Comparison of ENCODE assay signal across 10 mouse cellular contexts in the genomic region with DNA sequence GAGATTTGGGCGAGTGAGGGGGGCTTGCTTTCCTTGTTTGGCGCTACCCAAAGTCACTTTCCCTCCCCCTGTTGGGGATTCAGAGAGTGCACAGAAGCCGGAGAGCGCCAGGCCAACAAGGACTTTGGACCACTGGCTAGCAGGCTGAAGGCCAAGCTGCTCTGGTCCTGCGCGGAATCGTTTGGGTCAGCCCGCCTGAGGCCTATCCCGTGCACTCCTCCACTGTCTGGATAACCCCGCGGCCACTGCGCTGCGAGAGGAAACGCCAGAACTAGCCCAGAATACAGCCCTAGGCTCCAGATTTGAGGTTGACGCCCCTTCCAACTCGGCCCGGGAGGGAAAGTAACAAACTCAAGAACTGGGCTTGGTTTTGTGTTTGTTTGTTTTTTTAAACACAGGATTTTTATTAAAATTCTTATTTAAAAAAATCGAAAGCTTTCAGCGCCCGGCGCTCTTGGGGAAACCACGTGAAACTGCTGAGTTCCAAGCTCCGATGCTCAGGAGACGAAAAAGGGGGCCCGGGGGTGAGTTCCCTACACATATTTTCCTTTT. TPM values are rescaled to one million over a fixed set of nuclear protein-coding genes. Genes with fewer than 3 reads are reported as not detected.
DNase-seq lines count a peak whose midpoint lies in the region; ATAC-seq and TF ChIP-seq lines count a peak whose summit lies in the region.
"Had no signal": no experiment of that assay in that cellular context is flagged by ENCODE, and none has a peak within 500 bp of the region (broad histone marks: within the 10 kb centered on the region; RNA-seq: fewer than 3 reads in every experiment).

No protein-coding gene starts in this region.

- H3K4me1 ChIP-seq in neural tube, embryonic 11.5 days (ENCODE audit: control insufficient read depth, insufficient read depth, low read length): peaks cover 6% of the 10 kb centered on the region
- H3K4me1 ChIP-seq in liver, embryonic 13.5 days (replicated peaks): peaks cover 19% of the 10 kb centered on the region
- H3K4me1 ChIP-seq in lung, postnatal 0 days (ENCODE audit: insufficient read depth, low read depth, low read length): peaks cover 17% of the 10 kb centered on the region

- 2% methylated on average over 25 of the region's 25 CpGs for WGBS in neural tube, embryonic 11.5 days
- WGBS in liver, embryonic 13.5 days (ENCODE audit: insufficient replicate concordance): 4% methylated on average over 25 of the region's 25 CpGs
- 17% methylated on average over 25 of the region's 25 CpGs for WGBS in lung, postnatal 0 days

- peaks cover 91% of the 10 kb centered on the region for H3K27me3 ChIP-seq in neural tube, embryonic 11.5 days (ENCODE audit: control insufficient read depth, insufficient read depth, low read length)
- H3K27me3 ChIP-seq in liver, embryonic 13.5 days: peaks cover 97% of the 10 kb centered on the region
- H3K27me3 ChIP-seq in lung, postnatal 0 days (replicated peaks; ENCODE audit: insufficient read depth, low read length): peaks cover 87% of the 10 kb centered on the region

- H3K9ac ChIP-seq in neural tube, embryonic 11.5 days (ENCODE audit: low read length): no peak overlapping the region
- no peak overlapping the region for H3K9ac ChIP-seq in liver, embryonic 13.5 days
- no peak overlapping the region for H3K9ac ChIP-seq in lung, postnatal 0 days (replicated peaks; ENCODE audit: low read depth)
- H3K9ac ChIP-seq: heart, embryonic 15.5 days had no signal

- no peaks in the 10 kb centered on the region for H3K36me3 ChIP-seq in neural tube, embryonic 11.5 days (ENCODE audit: control insufficient read depth, insufficient read depth, low read length)
- H3K36me3 ChIP-seq in liver, embryonic 13.5 days: no peaks in the 10 kb centered on the region
- no peaks in the 10 kb centered on the region for H3K36me3 ChIP-seq in lung, postnatal 0 days (ENCODE audit: insufficient read depth, low read length)
- H3K36me3 ChIP-seq: heart, embryonic 15.5 days had no signal

- DNase-seq in cerebellum, postnatal 10 days: peak; percentile 30 to 34
- DNase-seq in cerebellum, adult 11-12 months: no peak
- DNase-seq in neural tube, embryonic 11.5 days (ENCODE audit: low spot score): peak; percentile 56
- no peak for DNase-seq in neural tube, embryonic 10.5 days (ENCODE audit: extremely low spot score, low spot score)
- DNase-seq in liver, embryonic 13.5 days: no peak
- peak; percentile 54 for DNase-seq in yolk sac, embryonic 10.5 days (ENCODE audit: low spot score)
- DNase-seq in lung, postnatal 0 days (ENCODE audit: low spot score): no peak

- no peak overlapping the region for H3K4me2 ChIP-seq in neural tube, embryonic 11.5 days (ENCODE audit: low read depth)
- H3K4me2 ChIP-seq in liver, embryonic 13.5 days: 0 out of 2 replicates have a peak overlapping the region, but pooled peaks have one; percentile 4
- H3K4me2 ChIP-seq in lung, postnatal 0 days (replicated peaks; ENCODE audit: low read depth, low read length): no peak overlapping the region
- H3K4me2 ChIP-seq: heart, embryonic 15.5 days had no signal

- no peak for TF ChIP-seq CTCF in lung, postnatal 0 days (IDR thresholded peaks at IDR 0.05)

- H3K9me3 ChIP-seq in neural tube, embryonic 11.5 days (ENCODE audit: control insufficient read depth, low read length): no peaks in the 10 kb centered on the region
- H3K9me3 ChIP-seq in liver, embryonic 13.5 days (replicated peaks): no peaks in the 10 kb centered on the region
- H3K9me3 ChIP-seq in lung, postnatal 0 days (ENCODE audit: low read length): no peaks in the 10 kb centered on the region
- H3K9me3 ChIP-seq: heart, embryonic 15.5 days had no signal

- TF ChIP-seq EP300 in lung, postnatal 0 days (IDR thresholded peaks at IDR 0.05): no peak

- H3K4me3 ChIP-seq in neural tube, embryonic 11.5 days (ENCODE audit: low read depth, low read length): no peak overlapping the region
- no peak overlapping the region for H3K4me3 ChIP-seq in liver, embryonic 13.5 days (replicated peaks)
- H3K4me3 ChIP-seq in lung, postnatal 0 days (ENCODE audit: low read depth, low read length): no peak overlapping the region
- H3K4me3 ChIP-seq: erythroblast, embryonic 14.5 days; heart, embryonic 15.5 days had no signal

- no peak for ATAC-seq in neural tube, embryonic 11.5 days (ENCODE audit: insufficient read depth, low FRiP score, low TSS enrichment)
- ATAC-seq in liver, embryonic 13.5 days (ENCODE audit: low read depth): 0 out of 2 replicates have a peak, but pooled peaks have one; percentile 29
- no peak for ATAC-seq in lung, postnatal 0 days
- no peak for ATAC-seq in erythroid progenitor cell, adult 5-6 weeks (replicated peaks; ENCODE audit: low FRiP score, poor library complexity, severe bottlenecking)

- no peak overlapping the region for H3K27ac ChIP-seq in neural tube, embryonic 11.5 days (ENCODE audit: low read depth, low read length)
- no peak overlapping the region for H3K27ac ChIP-seq in liver, embryonic 13.5 days
- H3K27ac ChIP-seq in lung, postnatal 0 days (ENCODE audit: low read length): no peak overlapping the region
- H3K27ac ChIP-seq: heart, embryonic 15.5 days had no signal

RNA-seq across cellular contexts. Expression of a gene that starts 11.3 kb away (rescaled TPM):
- polyA plus RNA-seq in neural tube, embryonic 11.5 days (2014; fragmentation: Nextera tagmentation; extraction: Ambion mirVana): 5.5 and 6.6 TPM in 2 replicates
- polyA plus RNA-seq in liver, embryonic 13.5 days (2015; fragmentation: Nextera tagmentation; extraction: Ambion mirVana): not detected in 2 replicates
- not detected in 2 replicates for polyA plus RNA-seq in lung, postnatal 0 days (2015; fragmentation: Nextera tagmentation; extraction: Ambion mirVana)
- total RNA-seq in erythroid progenitor cell, adult 5-6 weeks (2015; ENCODE audit: low replicate concordance): not detected in 2 replicates
- total RNA-seq in erythroid progenitor cell, adult 5-6 weeks (2017; ENCODE audit: low replicate concordance): not detected in 2 replicates
- polyA plus RNA-seq: erythroblast, embryonic 14.5 days; heart, embryonic 15.5 days had no signal

Comparison
In these comparisons a context has a peak if more than half of its experiments do, and no peak if none do; other contexts are left out.
1. DNase-seq: peak in cerebellum, postnatal 10 days (2 of 2), neural tube, embryonic 11.5 days (single experiment) and yolk sac, embryonic 10.5 days (single experiment); none in cerebellum, adult 11-12 months (single experiment), neural tube, embryonic 10.5 days (single experiment), liver, embryonic 13.5 days (single experiment) and lung, postnatal 0 days (single experiment).